Mouse (Mus musculus): Measurements from ENCODE around the gene Tssk6.

- TF ChIP-seq GATA1 (IDR thresholded peaks at IDR 0.05; ENCODE audit: borderline replicate concordance, low read length) (no peak), FLI1 (IDR thresholded peaks at IDR 0.05; ENCODE audit: low read length) (no peak)
Observed at GRCm38 (mm10) chr8:69895772-69896451, 6.1 kb upstream of the Tssk6 start.

Measured in megakaryocyte, embryonic 14.5 days (primary cell).